Mouse (Mus musculus) embryo, embryonic 9.5 days (tissue): Measurements from ENCODE around the gene Zfp428.
A peak's percentile ranks its signal among the peaks of the same experiment; 100 is the strongest.
"Not testable (repeated sequence)": the region's sequence is repeated elsewhere in the genome, so short reads cannot be mapped to it uniquely, and the experiment has no call there.

Experiments
- DNase-seq: peaks from one replicate; pipeline ENCODE4 v3.0.0-alpha.2; 2017; ENCODE audit errors: extremely low spot score

Gene Zfp428

DNA sequence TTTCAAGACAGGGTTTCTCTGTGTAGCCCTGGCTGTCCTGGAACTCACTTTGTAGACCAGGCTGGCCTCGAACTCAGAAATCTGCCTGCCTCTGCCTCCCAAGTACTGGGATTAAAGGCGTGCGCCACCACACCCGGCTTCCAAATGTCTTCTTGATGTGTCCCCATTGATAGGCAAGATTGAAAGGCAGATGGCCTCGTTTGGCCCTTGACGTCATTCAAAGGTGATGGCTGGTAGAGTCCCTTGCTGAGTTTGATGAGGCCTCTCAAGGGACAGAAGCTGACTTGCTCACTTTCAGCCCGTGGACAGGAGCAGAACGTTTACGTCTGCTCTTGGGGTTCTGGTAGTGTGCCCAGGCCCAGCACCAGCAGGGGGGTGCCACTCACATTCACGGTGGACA, 13.2 kb downstream of the Zfp428 start:
- DNase-seq = not testable (repeated sequence)

DNA sequence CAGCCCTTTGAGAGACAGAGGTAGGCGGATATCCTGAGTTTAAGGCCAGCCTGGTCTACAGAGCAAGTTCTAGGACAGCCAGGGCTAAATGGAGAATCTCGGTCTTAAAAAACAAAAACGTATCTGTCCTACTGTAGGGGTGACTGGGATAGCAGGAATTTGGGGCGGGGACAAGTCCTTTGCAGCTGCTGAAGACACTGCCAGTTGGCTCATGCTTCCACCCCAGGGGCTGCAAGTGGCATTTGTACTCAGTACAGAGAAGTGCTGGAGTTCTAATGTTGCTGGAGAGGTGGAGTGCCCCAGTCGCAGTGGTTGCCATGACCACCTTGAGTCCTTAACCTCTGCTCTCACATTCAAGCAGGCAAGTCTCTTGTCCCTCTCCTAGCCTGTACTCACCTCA, 16.0 kb downstream of the Zfp428 start:
- DNase-seq = no peak

DNA sequence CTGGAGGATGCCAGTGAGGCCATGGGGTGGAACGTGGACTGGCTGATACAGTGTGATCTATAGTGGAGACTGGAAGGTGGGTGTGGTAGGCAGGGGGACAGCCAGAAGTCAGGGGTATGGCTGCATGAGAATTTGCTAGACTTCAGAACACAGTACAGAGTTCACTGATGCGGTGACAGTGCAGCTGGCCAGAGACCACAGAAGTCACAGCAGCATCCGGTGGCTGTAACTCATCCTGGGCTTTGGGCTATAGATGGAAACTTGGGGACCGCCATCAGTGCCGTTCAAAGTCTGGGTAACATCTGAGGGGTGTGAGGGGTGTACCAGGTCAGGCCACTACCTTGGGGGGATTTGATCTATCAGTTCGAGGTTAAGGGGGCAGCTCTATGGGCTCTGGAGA, 16.9 kb downstream of the Zfp428 start:
- no peak for DNase-seq

DNA sequence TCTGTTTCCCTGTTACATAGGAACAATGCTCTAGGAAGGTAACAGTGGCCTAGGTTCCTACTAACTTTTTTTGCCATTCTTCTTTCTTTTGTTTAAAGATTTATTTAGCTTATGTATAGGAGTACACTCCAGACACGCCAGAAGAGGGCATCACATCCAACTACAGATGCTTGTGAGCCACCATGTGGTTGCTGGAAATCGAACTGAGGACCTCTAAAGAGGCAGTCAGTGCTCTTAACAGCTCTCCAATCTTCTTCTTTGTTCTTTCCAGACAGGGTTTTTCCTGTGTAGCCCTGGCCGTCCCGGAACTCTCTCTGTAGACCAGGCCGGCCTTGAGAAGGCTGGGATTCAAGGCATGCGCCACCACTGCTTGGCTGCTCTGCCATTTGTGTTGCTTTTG, 18.2 kb downstream of the Zfp428 start:
- no peak for DNase-seq

DNA sequence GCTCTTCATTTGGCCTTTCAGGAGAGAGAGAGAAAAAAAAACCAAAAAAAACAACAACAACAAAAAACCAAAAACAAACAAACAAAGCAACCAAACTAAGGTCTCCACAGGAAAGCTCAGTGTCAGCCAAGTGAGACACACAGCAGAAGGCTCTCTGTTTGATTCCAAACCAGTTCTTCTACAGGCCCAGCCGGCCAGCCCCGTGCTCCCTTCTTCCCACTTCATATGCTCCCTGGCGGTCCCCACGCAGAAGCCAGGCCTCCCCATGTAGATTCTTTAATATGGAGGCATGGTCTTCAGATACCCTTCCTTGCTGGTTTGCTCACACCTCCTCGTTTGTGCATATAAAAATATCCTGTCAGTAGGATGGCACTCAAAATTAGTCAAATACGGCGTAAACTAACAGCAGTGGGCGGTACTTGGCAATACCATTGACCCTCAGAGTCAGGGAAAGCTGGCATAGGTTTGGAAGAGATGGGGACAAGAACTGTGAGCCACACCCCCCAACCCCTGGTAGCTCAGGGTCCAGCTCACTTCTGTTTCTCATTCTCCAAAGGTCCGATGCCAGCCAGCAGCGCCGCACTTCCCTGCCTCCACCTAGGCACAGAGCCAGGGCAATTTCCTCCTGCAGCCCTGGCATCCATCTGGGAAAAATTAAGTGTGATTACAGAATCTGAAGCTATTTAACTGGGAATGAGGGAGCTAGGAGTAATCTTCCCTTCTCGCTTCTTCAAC, 19.0 kb downstream of the Zfp428 start:
- DNase-seq = no peak

DNA sequence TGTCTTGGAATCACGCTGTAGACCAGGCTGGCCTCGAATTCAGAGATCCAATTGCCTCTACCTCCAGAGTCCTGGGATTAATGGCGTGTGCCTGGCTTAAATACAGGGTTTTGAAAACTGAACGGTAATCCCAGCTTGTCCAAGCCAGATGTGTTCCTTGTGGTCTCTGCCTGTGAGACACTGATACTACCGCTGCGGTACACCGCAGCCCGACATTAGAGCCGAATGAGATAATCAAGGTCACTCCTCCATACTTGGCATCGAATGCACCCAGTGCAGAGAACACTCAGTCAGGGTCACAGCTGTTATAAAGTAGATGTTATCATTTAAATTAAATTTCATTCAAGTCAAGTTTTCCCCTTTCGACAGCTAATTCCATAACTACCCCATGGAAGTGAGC, 22.1 kb downstream of the Zfp428 start:
- DNase-seq = no peak

DNA sequence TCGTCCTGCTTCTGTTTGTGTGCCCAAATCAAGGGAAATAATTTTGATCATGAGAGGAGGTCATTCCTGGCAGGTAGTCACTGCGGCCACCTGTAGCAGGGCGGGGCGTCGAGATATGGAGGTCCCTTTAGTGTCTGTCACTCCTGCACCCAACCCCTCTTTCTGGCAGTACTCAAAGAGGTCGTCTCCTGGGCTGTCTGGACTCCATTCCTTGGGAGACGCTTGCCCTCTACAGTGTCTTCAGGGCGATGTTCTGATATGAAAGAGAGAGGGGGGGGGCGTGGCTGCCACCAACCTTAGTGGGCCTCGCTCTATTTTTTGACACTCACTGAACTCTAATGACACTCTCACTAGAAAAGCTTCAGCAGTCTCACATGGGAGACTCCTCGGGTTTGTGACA, 22.8 kb downstream of the Zfp428 start:
- no peak for DNase-seq

DNA sequence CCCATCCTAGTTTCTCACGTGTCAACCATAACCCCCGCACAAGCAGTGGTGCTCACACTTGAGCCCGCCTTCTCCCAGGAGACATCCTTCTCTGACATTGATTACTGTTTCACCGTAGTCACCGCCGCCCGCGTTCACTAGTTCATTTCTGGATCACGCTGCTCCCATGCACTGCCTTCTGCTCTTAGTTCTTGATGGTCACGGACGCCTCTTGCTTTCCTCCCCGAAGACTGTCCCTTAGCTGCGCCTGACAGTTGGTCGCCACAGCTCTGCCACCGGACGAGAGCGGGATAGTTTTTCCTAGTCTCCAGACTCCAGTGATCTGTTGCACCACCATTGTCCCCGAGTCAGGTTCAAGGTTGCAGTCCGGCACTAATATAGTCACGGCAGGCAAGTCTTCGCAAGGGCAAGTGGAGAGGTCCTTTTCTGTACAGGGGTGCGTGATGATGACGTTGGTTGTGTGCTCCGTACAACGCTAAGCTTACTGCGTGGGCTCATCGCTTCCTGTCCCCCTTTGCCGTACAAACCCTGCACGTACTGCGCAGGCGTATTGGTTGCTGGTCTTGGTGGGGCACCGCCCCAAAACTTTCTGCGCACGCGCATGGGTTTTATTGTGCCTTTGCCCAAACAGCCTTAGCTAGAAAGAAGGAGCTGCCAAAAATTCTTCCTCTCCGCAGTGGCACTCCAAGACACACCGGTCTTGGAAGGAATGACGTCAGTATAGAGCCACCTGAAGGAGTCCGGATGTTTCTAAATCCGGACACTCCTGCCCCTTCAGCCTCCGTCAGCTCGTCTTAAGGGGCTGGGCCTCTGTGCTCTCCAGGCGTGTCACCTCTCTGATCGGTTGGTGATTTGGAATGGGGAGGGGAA, 23.5 kb downstream of the Zfp428 start, which contains the start of gene Irgq:
Gene Irgq, plus strand, starts transcription at position 628 of the 870 bp plus-strand sequence.
- DNase-seq = peak; percentile 95

DNA sequence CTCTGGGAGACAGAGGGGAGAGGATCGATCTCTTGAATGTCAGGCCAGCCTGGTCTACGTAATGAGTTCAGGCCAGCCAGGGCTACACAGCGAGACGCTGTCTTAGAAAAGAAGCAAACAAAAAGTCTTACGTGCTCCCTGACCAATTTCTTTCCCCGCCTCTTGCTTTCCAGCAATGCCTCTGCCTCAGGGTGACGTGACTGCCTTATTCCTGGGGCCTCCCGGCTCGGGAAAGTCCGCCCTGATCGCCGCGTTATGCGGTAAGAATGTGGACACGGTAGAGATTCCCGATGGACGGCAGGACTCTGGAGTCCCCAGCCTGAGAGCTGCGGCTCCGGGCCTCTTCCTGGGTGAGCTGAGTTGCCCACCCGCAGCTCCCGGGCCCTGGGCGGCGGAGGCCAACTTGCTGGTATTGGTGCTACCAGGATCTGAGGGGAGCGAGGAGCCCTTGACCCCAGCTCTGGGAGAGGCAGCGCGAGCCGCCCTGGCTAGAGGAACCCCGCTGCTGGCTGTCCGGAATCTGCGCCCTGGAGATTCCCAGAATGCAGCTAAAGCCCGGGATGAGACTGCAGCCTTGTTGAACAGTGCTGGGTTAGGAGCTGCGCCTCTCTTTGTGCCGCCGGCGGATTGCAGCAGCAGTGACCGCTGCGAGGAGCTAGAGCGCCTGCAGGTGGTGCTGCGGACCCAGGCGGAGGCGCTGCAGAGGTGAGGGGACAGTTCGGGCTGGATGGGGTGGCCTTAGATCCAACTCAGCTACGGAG, 24.6 kb downstream of the Zfp428 start:
- DNase-seq = peak; percentile 82

DNA sequence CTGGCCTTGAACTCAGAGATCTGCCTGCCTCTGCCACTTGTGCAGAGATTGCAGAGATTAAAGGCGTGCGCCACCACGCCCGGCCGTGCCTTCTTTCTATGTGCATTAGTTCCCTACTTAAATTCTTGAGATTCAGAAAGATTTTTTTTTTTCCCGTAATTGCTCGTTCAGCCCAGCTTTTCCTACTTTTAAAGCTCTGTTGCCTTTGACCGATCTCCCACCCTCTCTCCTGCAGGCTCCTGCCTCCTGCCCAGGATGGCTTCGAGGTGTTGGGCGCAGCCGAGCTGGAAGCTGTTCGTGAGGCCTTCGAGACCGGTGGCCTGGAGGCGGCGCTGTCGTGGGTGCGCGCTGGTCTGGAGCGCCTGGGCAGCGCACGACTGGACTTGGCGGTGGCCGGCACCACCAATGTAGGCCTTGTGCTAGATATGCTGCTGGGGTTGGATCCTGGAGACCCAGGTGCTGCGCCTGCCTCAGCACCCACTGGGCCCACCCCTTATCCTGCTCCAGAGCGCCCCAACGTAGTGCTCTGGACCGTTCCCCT, 26.3 kb downstream of the Zfp428 start:
- DNase-seq = no peak

DNA sequence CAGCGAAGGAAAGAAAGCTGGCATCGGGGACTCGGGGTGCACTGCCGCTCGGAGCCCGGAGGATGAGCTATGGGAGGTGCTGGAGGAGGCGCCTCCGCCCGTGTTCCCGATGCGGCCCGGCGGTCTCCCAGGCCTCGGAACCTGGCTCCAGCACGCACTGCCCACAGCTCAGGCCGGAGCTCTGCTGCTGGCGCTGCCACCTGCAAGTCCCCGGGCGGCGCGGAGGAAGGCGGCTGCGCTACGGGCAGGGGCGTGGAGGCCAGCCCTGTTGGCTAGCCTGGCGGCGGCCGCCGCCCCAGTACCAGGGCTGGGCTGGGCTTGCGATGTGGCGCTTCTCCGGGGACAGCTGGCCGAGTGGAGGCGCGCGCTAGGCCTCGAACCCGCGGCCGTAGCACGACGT, 27.0 kb downstream of the Zfp428 start:
- DNase-seq = no peak

DNA sequence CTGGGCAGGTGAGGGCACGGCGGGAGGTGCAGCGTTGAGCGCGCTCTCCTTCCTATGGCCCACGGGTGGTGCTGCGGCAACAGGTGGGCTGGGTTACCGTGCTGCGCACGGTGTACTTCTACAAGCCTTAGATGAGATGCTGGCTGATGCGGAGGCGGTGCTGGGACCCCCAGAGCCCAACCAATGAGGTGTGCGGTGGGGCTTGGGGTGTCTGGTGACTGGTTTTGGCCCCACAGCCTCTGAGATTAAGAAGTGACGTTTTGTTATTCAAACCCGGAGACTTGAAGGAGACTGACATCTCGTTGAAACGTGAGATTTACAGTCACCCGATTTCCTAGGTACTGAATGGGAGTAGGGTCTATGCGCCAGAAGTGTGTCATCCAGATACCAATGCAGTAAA, 27.5 kb downstream of the Zfp428 start:
- DNase-seq = peak; percentile 17

DNA sequence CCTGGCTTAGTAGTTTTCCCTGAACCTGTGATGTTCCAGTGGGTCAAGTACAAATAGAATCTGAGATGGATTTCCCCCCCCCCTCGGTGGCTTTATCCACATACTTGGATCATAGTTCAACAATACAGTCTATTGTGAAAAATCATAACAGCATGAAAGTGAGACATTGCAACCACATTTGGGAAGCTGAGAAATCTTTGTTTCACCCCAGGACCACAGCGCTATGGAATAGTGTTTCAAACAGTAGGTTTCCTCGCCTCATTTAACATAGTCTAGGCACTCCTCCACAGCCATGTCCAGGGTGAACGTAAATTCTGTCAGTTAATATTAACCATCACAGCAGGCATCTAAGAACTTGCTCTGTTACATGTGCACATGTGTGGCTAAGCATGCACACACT, 30.3 kb downstream of the Zfp428 start:
- DNase-seq = no peak

DNA sequence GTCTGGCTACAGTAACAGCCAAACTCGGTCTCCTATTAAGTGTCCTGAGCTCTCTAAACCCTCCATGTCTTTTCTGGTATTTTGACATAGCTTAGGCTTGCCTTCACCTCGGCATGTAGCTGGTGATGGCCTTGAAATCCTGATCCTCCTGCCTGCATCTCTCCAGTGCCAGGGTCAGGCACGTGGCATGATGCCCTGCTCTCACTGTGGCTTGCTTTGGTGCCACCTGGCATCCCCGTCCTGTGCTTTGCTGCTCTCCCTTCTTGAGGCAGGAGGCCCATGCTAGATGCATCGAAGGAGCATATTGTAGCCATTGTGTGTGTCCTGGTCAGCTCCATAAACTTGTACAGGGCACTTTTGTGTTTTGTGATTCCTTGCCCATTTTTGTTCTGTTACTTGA, 30.8 kb downstream of the Zfp428 start:
- DNase-seq = no peak

DNA sequence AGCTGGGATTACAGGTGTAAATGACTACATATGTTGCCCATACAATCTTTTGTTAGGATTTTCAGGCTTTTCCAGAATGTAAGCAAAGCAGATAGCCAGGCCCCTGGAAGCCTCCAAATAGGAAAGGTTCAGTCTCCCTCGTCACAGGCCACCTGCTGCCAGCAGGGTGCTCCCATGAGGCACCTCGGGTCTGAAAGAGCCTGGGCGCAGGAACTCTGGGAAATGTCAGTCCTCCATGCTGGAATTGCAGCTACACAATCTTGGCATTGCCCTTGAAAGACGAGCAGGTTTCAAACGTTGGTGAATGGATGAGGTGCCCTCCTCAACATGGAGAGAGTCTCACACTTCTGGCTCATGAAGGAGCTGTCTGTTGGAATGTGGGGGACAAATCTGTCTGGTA, 31.3 kb downstream of the Zfp428 start:
- DNase-seq = no peak

DNA sequence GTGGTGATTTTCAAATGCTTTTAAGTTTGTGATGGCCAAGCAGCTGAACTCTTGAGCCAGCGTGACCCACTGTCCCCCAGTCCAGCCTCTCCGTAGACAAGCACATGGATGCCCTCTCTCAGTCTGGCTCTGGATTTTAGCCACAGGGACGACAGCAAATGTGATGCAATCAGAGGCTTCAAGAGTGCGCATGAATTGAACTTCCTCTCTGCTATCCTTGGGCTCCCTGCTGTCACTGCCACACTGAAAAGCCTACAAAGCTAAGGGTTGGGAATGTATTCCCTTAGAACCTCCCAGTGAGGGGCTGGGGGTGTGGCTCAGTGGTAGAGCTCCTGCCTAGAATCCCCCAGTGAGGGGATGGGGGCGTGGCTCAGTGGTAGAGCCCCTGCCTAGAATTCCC, 31.9 kb downstream of the Zfp428 start:
- DNase-seq = no peak

DNA sequence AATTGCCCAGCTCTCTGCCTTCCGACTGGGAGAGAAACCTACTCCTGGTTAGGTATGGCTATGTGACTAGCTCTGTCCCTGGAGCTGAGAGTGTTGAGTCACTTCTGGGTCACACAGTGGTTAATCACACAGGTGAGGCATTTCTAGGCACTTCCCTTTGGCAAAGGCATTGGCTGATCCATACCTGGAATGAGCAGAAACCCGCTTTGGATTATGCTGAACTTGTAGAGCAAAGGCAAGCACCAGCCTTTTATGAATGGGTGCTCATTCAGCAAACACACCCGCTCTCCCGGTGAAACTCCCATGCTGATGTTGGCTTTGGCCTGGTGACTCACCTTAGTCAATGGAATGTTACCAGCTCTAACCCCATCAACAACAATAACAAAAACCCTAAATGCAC, 32.9 kb downstream of the Zfp428 start:
- no peak for DNase-seq

DNA sequence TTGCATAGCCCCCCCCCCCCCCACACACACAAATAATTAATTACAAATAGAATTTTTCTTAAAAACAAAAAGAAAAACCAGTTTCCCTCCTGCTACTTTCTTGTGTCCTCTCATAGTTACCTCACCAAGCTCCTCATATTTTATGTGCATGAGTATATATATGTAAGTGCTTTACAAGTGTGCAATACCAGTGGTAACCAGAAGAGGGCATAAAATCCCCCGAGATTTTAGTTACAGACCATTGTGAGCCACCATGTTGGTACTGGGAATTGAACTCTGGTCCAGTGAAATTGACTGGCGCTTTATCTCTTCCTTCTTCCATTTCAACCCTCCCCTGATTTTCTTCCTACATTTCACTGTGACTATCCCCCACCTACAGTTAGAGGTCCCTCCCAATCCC, 37.7 kb downstream of the Zfp428 start:
- no peak for DNase-seq

DNA sequence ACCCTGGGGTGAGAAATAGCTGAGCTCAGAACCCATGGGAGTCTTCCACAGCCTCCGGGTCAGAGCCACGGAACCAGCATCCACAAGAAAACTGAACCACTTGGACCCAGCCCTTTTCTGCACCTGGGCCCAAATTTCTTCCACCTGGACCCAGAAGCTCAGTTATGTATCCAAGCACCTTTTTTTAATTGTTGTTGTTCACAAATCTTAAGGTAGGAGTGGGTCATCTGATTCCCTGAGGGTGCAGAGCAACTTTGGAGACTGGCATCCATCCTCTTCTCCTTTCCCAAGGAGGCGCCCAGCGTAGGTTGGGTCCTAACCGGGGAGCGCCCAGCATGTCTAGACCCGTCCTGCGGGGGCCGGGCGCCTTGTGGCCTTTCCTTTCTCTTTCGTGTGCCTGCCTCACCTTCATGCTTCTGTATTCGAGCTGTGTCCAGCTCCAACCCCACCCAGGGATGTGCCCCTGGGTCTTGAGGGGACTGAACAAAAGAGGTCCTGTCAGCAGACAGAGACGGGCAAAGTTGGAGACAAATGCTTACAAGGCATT, 39.3 kb downstream of the Zfp428 start, which contains the start of the genes Pinlyp and Xrcc1:
Gene Pinlyp, minus strand, starts transcription at position 51 of the 547 bp plus-strand sequence.
Gene Xrcc1, plus strand, starts transcription at position 222 of the 547 bp plus-strand sequence.
- no peak for DNase-seq

DNA sequence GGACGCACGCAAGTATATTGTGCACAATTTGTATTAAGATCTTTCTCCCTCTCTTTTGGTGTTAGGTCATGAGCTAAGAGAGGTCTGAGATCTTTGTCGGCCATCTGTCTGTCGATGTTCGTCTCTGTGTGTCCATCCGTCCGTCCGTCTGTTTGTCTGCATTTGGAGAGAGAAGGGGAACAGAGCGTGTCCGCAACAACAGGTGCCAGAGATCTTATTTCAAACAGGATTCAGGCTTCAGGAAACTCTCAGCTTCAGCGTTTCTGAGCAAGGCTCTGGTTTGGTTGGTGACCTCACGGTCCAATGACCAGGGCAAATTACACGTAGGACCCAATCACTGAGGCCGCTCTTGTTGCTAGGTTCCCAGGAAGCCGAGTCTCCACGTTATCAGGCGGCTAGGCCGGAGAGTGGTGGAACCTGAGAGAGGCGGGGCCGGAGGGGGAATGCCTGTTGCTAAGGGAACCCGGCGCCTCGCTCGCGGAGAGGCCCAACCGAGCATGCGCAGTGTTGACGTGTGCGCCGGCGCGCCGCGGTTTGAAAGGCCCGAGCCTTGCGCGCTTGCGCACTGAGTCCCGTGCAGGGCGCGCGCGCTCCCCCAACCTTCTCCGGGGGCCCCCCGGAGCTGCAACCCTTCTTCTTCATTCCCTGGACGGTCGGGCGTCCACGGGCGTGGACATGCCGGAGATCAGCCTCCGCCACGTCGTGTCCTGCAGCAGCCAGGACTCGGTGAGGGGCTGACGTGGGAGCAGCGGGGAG, 40.0 kb downstream of the Zfp428 start:
- peak; percentile 99 for DNase-seq

DNA sequence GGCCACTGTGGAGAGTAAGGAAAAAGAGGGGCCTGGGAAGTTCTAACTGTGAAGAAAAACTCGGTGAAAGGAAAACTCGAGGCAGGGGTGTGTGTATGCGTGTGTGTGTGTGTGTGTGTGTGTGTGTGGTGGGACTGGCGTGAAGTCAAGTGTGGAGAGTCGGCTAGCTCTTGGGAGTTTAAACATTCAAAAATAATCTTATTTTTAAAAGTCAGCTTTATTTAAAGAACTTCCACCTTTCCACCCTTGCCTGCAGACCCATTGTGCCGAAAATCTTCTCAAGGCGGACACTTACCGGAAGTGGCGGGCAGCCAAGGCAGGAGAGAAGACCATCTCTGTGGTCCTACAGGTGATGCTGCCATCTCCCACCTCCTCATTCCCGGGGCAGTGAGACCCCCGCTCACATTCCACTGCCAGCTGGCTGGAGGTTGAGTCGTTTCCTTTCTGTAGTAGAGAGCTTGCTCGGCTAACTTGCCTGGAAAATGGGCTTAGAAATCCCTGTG, 40.8 kb downstream of the Zfp428 start:
- DNase-seq = no peak
